Mouse (Mus musculus): ENCODE measurements around the gene Sec16b.
A peak's percentile ranks its signal among the peaks of the same experiment; 100 is the strongest.

Sec16b gene

GRCm38 (mm10) chr1:157506522-157506921 is at the start of gene Sec16b:
Gene Sec16b (plus strand): TSS chr1:157506728.
- DNase-seq (ENCODE audit: low read depth) = no peak

- no peak for DNase-seq (ENCODE audit: low read depth)
Measured at GRCm38 (mm10) chr1:157457789-157458188, 48.7 kb upstream of the Sec16b start.

GRCm38 (mm10) chr1:157458421-157459208 is 47.9 kb upstream of the Sec16b start, which contains the start of gene Cryzl2:
Gene Cryzl2 (plus strand): TSS chr1:157458577.
- DNase-seq (ENCODE audit: low read depth) = no peak

GRCm38 (mm10) chr1:157459904-157460303 is 46.6 kb upstream of the Sec16b start:
- no peak for DNase-seq (ENCODE audit: low read depth)

GRCm38 (mm10) chr1:157461276-157461675 is 45.3 kb upstream of the Sec16b start:
- no peak for DNase-seq (ENCODE audit: low read depth)

- DNase-seq (ENCODE audit: low read depth) = no peak
Measured at GRCm38 (mm10) chr1:157462336-157462735, 44.2 kb upstream of the Sec16b start.

GRCm38 (mm10) chr1:157465194-157465593 is 41.3 kb upstream of the Sec16b start:
- DNase-seq (ENCODE audit: low read depth) = peak; percentile 5

GRCm38 (mm10) chr1:157467866-157468265 is 38.7 kb upstream of the Sec16b start:
- DNase-seq (ENCODE audit: low read depth) = no peak

GRCm38 (mm10) chr1:157470761-157471386 is 35.7 kb upstream of the Sec16b start:
- DNase-seq (ENCODE audit: low read depth) = no peak

- DNase-seq (ENCODE audit: low read depth) = no peak
Measured at GRCm38 (mm10) chr1:157472716-157473115, 33.8 kb upstream of the Sec16b start.

GRCm38 (mm10) chr1:157474865-157475264 is 31.7 kb upstream of the Sec16b start:
- no peak for DNase-seq (ENCODE audit: low read depth)

GRCm38 (mm10) chr1:157476231-157476630 is 30.3 kb upstream of the Sec16b start:
- no peak for DNase-seq (ENCODE audit: low read depth)

GRCm38 (mm10) chr1:157480090-157480489 is 26.4 kb upstream of the Sec16b start:
- DNase-seq (ENCODE audit: low read depth) = no peak

- no peak for DNase-seq (ENCODE audit: low read depth)
Measured at GRCm38 (mm10) chr1:157480901-157481300, 25.6 kb upstream of the Sec16b start.

GRCm38 (mm10) chr1:157481666-157482065 is 24.9 kb upstream of the Sec16b start:
- no peak for DNase-seq (ENCODE audit: low read depth)

- no peak for DNase-seq (ENCODE audit: low read depth)
Measured at GRCm38 (mm10) chr1:157484161-157484560, 22.4 kb upstream of the Sec16b start.

GRCm38 (mm10) chr1:157500657-157501056 is 5.9 kb upstream of the Sec16b start:
- no peak for DNase-seq (ENCODE audit: low read depth)

- no peak for DNase-seq (ENCODE audit: low read depth)
Measured at GRCm38 (mm10) chr1:157501352-157501945, 5.1 kb upstream of the Sec16b start.

- no peak for DNase-seq (ENCODE audit: low read depth)
Measured at GRCm38 (mm10) chr1:157503071-157503470, 3.5 kb upstream of the Sec16b start.

- DNase-seq (ENCODE audit: low read depth) = no peak
Measured at GRCm38 (mm10) chr1:157506995-157507595, 567 bp downstream of the Sec16b start.

GRCm38 (mm10) chr1:157507814-157508213 is 1.3 kb downstream of the Sec16b start:
- DNase-seq (ENCODE audit: low read depth) = no peak

- DNase-seq (ENCODE audit: low read depth) = no peak
Measured at GRCm38 (mm10) chr1:157512690-157513448, 6.3 kb downstream of the Sec16b start.
